Mouse (Mus musculus) frontal cortex, postnatal 14 days (tissue): ENCODE measurements at regions not wholly inside any gene's neighbourhood (a gene's known extent, or its start where the extent isn't known, plus 50 kb on each side); places are given as distances from the start of the nearest gene placed in this dataset.

Source experiments
- DNase-seq, 2 experiments: peaks; one replicate each; pipeline ENCODE4 v3.0.0; 2022; ENCODE audit warnings: low spot score in 2 of 2

DNA sequence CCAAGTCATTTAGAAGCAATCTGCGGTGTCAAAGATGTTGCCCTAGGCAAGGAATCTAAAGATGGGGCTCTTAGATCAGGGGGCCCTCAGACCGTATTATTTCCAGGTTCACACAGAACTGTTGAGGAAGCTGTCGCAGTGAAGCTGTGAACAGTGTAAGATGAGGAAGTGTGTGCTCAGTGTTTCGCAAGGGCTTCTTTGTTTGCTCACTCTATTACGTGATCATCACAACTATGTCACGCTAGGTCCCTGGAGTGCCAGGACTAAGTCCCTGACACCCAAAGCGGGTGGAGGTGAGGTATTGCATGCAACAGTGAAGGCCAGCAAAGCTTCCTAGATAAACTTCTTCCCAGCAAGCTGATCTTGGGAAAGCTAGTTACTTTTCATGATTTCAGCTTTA is 254.4 kb downstream of the Hlx start:
- DNase-seq, result no peak

DNA sequence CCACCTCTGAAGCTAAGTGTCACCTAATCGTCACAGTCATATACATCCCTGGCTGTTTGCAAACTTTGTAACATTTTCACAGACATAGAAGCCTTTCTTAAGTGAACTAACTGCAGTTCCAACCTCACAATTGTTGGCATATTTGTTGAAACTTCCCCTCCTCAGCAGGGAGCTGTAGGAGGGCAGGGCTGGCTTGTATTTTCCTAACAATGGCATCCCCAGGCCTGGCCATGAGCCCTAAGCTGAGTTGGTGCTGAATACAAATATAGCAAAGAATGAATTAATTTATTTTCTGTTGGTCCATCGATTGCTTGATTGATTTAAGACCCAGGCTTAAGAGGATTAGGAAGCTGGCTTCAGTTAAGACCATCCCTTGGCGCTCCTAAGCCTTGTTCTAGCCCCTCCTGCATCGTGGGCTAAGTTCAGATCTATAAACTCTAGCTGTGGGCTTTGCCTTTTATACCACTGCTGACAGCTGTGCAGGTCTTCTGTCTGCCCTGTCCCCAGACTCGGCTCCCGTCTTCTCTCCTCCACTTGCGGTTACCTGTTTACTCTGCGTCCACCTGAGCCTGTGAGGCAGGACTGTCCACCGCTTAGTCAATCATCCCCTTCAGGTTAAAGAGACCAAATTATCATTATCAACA is 269.8 kb downstream of the Hlx start:
- DNase-seq, result no peak

DNA sequence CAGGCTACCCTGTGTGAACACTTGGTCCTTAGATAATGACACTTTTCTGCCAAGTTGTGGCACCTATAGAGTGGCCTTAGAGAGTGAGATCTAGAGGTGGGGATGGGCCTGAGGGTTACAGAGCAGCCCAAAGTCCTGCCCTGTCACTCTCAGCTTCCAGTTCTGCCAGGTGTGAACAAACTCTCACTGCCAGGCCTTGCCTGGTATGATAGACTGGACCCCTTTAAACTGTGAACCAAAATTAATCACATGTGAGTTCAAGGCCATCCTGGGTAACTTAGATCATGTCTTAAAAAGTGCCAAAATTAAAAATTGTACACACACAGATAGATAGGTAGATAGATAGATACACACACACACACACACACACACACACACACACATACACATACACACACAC is 271.0 kb downstream of the Hlx start:
- no peak for DNase-seq

DNA sequence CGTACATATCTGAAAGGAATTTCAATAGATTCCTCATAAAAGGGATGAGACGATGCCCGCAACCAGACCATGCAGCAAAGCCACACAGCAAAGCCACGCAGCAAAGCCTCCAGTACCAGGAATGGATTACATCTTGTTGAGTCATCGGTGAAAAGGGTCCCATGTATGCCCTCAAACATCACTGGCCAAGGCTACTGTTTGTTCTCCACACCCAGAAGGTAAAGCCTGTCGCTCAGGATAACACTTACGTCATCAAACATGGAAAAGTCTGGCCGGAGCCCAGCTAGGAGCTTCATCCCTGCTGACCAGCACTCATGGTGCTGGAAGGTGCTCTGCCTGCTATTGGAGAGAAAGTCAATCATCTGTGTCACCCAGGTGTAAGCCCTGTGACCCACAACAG is 275.7 kb downstream of the Hlx start:
- DNase-seq, result no peak

DNA sequence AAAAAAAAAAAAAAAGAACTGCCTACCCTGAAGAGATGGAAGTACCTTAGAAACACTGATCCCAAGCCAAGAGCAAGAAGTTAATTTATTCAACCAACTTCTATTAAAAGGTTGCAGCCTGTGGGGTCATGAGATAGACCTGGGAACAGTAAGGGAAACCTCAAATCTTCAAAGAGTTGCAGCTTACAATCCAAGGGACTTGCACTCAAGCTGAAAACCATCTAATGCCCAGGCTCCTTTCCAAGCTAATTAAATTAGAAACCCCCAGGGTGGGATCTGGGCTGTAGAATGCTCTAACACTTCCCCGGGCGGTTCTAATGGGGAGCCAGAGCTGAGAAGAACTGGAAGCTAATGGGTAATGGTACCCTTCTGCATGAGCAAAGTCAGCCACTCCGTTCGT is 278.0 kb downstream of the Hlx start:
- no peak for DNase-seq

DNA sequence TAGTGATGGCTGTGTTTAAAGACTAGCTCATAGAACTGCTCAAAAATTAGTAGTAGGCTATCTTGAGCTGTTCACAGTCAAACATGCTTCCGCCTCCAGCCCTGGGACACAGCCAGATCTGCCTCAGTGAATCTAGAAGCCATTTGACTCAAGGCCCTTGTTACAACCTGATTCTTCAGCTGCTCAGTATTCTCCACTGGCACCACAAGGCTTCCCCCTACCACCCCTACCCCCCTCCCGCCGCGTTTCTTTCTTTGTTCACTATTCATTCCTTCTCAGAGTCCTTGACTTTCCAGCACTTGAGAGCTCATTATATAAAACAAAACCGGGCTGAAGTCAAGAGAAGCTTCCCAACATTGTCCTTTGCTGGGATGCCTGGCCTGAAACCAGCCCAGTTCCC is 278.7 kb downstream of the Hlx start:
- DNase-seq, result no peak

DNA sequence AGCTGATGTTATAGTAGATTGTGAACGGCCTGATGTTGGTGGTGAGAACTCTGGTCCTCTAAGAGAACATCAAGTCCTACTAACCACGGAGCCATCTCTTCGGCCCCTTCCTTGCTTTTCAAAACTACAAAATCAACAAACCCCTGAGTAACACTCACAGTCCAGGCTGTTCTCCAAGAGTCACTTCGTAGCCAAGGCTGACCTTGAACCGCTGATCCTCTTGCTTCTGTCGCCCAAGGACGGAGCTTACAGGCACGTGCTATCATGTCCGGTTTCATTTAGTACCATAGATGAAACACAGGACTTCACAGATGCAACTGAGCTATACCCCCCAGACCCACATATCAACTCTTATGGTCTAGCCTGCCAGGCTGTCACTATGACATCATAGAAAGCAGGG is 279.4 kb downstream of the Hlx start:
- DNase-seq, result no peak

DNA sequence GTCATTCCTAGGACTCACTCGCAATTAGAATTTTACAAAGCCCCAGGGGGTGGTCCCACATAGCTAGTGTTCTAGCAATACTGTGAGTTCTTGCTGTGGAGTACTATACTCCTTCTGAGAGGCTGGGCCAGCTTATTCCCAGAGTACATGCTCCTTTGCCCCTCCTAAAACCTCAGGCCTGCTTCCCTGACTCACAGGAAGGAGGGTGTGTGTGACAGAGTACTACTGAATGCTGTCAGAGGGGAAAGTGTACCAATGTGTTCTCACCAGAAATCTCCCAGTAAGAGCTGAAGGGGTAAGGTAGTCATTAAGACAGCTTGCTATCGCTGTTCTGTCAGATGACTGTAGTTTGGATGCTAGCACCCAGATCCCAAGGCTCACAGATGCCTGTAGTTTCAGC is 280.7 kb downstream of the Hlx start:
- no peak for DNase-seq

DNA sequence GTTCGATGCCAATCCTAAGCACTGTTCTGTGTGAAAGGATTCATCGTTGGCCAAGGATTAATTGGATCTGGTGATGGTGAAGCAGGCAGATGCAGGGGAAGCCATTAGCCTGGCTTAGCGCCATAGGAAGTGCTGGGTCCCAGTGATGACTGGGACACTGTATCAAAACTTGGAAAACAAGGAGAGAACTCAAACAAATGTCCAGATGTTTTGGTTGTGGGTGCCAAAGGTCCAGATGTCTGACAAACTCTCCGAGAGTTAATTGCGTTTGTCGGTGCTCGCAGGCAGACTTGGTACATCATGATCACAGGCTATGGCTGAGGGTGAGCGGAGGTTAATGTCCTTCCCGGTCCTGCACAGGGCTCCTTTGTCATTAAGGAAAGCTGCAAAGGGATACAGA is 283.4 kb downstream of the Hlx start:
- no peak for DNase-seq

DNA sequence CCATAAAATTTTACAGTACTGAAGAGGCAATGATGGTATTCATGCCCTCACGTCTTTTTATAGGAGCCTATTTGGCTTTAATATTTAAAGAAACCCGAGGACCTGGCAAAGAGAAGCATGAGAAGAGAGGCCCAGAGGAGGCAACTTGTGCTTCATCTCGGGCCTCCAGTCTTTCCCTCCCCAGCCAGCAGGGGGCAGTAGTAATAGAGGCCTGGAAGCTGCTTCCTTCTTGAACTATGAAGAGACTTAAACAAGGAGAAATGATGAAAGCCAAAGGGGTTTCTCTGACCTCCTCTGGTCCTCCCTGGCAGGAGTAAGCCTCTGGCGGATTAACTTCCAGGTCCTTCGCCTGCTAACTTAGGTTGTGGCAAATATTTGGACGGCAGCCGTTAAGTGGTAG is 284.5 kb downstream of the Hlx start:
- peak; percentile 22 to 53 for DNase-seq

DNA sequence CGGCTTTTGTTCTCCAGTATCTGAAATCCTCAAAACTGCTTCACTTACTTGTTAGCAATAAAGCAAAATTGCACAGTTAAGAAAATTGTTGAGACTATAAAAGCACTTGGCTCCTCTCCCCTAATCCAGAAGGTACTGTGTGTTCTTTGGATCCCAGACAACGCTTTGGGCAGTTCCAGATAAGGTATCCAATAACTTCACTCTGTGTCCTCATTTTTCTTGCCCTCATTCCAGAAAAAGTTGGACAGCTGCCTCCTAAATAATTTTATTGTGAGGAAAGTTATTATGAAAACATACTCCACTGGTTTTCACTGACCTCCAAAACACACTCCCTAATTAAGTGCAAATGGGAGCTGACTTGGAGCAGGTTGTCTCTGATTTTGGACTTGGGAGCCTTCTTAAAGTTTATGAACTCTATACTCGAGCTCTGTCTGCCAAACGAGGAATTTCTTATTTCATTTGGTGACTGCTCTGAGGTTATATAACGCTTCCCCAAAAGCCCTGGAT is 285.2 kb downstream of the Hlx start:
- DNase-seq, result no peak

DNA sequence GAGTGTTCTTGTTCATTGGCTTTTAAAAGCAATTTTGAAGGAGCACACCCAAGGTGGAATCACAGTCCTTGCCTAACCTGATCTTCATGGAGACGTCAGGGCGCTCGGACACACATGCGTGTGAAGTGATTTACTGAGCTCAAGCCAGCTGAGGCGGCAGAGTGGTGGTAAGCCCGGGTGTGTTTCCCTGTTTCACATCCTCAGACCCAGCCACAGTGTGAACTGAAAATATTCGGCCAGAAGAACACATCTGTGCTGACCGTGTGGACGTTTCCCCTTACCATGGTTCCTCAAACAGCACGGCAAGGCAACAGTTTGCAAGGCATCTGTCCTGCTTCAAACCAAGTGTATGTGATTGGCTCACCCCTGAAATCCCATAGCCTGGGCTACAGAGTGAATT is 288.2 kb downstream of the Hlx start:
- DNase-seq, result peak in 1 of 2 experiments; percentile 10

DNA sequence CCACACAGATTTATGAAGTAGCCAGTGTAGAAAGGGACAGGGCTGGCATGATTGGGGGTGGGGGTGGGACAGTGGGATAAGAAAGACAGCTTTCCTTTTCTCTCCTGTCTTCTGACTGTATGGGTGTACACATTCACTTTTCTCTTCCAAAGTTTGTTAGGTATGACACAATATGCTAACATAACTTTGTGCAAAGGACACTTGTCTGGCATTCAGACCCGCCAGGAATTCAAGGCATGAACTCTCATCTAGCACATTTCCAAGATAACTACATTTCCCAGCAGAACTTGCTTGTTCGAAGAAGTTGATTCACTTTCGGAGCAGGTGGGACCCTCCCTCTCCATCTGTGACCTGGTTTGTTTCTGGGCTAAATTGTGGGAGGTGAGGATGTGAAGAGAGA is 289.7 kb downstream of the Hlx start:
- no peak for DNase-seq

DNA sequence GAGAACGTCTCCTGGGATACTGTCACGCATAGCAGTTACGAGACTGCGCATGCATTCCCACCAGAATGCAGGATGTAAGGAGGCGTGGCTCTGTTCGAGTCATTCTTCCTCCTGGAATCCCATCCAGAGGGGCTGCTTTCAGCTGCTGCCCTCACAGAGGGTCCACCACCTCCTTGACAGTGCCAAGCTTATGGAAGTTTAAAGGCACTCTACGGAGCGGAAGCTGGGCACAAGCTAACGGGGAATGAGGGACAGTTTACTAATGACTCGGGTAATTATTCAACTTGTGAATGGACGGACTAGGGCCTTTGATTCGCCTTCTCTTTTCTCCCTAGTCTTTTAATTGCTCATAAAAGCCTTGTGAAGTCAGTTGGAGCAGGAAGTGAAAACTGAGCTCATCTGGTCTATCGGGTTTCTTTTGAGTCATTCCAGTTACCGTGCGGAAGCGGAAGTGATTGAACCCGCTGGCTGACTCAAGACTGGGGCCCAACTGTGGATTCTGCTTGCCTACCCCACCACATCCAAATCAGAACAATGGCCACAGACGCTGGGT is 291.3 kb downstream of the Hlx start:
- no peak for DNase-seq

DNA sequence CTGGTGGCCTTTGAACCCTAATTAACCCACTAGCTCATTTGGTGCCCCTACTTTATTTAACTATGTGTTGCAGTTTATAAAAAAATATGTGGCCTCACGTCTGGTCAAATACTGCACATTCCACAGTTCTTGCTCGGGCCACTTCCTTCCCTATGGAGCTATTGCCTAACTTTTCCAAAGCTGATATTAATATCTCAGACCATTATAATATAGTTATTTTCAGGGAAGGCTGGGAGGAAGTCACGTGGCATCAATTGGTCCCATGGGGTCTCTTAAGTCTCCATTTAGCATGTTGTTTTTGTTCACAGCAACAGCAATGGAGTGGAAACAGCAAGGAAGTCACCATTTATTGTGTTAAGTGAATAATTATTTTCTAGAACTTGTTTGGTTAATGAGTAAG is 292.9 kb downstream of the Hlx start:
- no peak for DNase-seq

DNA sequence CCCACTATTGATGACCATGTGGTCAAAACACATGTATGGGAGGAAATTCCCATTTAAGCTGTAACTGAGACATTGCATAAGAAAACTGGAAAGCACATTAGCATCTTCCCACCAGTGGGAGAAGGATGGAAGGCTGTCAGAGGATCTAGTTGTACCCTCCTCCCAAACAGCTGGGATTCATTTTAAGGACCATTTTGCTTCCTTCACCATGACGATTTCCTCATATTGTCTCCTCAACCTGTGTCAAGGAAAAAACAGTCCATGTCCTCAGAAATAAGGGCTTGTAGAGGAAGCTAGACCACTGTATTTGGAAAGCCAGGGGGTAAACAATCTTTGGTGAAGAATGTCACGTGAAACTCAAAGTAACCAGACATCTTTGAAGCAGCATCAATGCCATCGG is 296.0 kb downstream of the Hlx start:
- DNase-seq, result no peak

DNA sequence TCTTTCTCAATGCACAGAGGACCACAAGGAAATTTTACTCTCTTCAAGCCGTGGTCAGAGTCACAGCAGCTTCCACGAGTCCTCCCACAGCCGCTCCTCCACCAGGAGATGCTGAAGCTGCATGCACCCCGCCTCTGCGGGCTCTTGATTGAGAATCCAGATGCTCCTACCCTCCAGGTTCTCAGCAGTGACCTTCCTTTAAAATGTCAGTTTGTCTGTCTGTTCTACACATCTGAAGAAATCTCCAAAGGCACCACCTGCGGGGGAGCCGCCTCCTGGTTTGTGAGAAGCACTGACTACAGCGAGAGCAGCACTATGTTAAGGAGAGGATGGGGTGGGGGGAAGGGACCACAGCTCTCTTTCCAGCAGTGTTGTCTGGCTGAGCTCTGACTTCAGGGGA is 303.8 kb downstream of the Hlx start:
- no peak for DNase-seq

DNA sequence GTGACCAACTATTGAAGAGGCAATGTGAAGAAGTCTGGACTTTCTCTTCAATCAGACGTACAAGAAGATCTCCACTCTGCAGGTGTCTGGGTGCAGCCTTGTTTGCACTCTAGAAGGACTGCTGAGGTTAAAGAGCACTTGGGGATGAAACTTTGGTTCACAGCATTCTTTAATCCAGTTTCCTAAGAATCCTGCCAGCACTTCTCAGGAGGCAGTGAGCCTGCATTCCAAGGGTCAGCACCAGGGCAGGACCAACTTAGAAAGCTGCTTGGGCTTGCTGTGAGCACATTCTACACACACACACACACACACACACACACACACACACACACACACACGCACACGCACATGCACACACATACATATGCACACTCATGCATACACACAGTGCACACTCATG is 304.4 kb downstream of the Hlx start:
- no peak for DNase-seq

DNA sequence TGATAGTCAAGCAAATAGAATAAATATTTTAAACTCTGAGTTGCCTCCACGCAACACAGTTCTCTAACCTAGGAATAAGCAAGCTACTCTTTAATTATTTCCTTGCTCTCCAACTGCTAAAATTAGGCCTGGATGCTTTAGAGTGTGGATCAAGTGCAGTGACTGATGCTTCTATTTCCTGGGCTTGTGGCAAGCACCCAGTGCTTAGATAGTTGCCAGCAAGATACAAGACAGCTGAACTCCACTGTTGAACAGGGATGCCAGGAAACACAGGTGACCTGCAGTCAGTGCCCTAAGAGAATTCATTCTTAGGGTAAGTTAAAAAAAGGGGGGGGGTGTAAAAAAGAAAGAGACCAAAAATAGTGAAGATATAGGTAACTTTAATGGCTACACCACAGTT is 306.7 kb downstream of the Hlx start:
- DNase-seq, result no peak

DNA sequence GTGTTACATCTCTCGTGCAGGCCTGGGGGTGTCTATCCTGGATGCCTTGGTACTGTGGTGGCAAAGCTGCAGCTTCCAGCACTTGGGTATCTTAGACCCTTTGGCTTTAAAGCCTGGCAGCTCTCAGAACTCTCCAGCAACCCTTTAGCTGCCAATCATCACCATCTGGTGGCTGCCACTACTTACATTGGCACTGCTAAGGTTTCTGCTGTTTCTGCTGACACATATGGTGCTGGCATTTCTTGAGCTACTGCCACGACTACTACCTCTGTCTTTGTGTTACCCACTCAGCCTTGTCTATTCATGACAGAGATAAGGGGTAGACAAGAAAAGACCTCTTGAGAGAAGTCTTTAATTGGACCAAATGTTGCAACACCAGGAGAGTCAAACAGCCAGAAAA is 308.4 kb downstream of the Hlx start:
- DNase-seq, result no peak

DNA sequence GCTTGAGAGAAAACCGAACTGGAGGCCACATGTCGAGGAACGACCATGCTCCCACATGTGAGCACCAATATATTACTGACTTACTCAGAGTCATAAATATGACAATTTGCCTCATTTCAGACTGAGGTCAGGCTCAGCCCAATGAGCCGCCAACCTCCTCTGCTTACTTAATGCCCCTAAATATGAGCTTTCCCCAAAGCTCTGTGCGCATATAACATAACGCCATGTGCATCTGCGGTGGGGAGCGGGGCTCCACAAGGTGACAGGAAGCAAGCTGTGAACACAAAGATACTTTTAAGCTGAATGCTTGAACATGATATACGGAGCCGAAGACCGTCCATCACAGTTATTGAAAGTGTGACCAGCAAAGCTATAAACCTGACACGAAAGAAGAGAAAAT is 319.8 kb downstream of the Hlx start:
- no peak for DNase-seq

DNA sequence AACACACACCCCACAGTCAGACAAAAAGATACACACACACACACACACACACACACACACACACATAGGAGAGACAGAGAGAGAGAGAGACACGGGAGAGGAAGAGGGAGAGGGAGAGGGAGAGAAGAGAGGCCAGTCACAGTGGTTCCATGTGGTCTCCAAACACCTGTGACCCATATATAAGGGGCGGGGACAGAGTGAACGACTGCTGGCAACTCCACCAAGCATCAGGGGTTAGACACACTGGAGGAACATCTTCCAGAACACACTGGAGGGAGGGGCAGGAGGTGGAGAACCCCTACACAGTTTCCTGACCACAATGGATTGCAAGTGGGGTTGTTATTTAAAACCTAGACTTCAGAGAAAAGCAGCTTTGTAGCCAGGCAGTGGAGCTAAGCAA is 321.4 kb downstream of the Hlx start:
- no peak for DNase-seq

DNA sequence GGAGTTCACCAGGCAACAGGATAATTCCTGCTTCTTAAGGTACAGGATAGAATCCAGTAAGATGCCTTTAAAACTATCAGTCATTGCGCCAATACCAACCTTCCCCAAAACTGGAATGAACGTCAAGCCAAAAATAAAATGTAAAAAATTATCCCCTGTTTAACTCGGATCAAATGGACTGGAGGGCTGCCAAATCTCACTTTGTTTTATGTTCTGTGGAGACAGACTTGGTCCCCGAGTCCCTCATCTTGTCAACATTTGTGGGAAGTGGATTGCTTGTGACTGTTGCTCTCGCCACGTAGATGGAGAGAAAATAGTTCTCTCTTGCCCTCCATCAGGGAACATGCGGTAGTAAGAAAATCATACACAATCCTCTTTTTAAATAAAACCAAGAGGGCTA is 322.4 kb downstream of the Hlx start:
- DNase-seq, result no peak

DNA sequence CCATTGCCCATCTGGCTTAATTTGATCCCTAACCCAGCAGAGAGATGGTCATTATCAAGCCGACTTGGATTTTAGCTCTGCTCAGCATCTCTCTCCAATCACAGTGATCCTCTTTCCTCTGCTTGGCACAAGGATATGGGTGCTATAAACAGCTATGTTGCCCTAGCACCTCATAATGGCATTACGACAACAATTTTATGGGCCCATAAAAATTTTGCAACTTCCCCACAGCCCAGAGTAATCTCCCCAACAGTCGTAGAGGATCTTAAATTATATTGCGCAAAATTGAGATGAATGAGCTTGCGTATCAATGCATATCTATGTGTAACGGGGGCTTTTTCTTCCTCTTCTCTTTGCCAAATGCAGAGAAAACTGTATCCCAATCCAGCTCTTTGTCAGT is 329.4 kb downstream of the Hlx start:
- no peak for DNase-seq
